Mouse (Mus musculus) natural killer cell, adult 2 months (primary cell): ENCODE measurements at regions not wholly inside any gene's neighbourhood (a gene's known extent, or its start where the extent isn't known, plus 50 kb on each side); places are given as distances from the start of the nearest gene placed in this dataset.
A peak's percentile ranks its signal among the peaks of the same experiment; 100 is the strongest.

ENCODE experiments used
- DNase-seq, 2 experiments: peaks; one replicate each; pipeline ENCODE4 v3.0.0; 2022; ENCODE audit warnings: low spot score in 2 of 2

DNA sequence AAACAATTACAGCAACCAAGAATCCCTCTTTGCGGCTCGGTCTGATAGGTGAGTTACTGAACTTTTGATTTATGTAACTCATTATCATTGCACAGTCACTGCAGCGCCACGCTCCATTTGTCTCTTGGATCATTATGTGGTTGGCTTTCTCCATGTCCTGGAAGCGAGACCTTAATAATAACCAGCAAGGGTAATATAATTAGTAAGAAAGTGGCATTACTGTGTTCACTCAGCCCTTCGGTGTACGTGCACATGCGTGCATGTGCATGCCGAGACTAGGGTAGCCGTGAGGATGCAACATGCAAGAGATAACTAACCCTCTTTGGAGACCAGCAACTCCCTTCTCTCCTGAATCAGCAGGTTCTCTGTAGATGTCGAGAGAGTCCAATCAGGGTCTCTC, 114.9 kb upstream of the Camk1g start:
- no peak for DNase-seq

DNA sequence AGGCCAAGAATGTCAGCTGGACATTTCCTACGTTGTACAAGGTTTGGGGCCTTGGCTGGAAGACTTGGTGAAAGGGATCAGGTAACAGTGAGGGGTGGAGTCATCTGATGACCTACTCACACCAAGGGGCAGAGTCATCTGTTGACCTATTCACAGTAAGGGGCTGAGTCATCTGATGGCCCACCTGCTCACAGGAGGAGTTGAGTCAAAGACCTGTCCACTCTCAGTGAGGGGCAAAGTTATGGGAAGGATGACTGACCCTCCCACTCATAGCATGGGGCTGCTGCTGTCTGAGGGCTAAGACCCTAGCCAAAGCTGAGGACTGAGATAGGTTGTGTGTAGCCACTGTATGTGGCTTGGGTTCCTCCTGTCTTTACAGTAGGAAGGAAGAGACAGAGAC, 107.2 kb upstream of the Camk1g start:
- no peak for DNase-seq

DNA sequence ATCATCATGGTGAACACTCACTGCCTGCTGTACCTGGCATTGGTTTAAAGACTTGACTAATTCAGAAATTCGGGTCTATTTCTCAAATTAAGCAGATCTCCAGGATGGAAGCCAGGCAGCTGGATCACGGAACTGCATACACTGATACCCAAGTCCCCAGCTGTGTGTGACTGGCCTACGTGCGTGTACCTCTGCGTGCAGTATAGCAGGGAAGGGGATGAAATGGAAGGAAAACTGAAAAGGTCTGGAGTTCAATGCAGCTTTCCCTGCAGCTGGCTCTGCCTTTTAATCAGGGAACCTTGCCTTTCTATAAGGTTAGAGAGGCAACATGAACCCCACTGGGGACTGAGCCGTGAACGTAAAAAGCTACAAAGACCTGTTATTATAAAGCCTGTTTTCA, 106.7 kb upstream of the Camk1g start:
- DNase-seq, result no peak

DNA sequence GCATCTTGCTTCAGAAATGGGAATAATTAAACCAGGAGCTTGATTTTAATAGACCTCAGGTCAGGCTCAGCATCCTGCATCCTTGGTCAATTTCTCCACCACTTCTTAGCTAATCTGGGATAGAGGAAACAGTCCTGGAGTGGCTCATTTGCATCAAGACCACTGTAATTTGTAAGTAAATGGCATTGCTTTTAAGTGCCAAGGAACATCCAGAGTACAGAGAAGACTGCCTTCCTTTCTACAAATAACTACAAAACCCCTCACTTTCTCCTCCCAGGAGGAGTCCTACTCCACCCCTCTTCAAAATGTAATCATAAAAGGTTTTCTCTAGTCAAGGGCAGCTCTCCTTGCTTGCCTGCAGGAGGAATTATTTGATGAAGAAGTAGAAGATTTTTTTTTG, 96.2 kb upstream of the Camk1g start:
- DNase-seq, result no peak

DNA sequence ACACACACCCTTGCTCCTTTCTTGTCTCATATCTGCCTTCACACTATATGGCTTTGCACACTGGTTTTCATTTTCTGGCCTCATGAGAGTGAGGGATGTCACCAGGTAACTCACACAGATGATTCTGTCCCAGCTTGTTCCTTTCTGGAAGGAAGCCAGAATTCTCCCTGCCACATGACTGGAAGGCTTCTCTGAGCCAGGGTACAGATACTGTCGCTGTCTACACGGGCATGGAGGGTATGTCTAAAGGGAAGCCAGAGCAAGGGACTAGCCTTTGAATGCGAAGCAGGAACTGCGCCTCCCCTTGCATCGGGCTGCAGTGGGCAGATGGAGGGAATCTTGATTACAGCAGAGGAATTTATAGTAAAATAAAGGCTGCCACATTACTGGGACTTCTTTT, 89.6 kb upstream of the Camk1g start:
- no peak for DNase-seq

DNA sequence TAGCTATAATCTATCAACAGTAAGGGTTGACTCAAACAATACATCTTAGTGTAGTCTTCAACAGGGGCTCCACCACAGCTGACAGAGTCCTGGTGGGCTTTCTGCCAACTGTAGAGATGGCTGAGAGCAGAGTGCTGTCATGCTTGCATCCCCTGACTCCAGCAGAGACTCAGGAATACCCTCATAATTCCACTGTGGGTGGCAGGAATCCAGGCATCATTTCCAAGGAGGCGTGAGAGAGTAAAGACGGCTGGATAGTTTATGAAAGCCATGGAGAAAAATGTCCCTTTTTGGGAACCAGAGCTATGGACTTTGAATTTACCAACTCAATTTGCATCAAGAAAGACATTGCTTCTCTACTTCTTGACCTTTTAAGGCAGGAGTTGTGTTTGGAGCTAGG, 87.8 kb upstream of the Camk1g start:
- DNase-seq, result no peak

DNA sequence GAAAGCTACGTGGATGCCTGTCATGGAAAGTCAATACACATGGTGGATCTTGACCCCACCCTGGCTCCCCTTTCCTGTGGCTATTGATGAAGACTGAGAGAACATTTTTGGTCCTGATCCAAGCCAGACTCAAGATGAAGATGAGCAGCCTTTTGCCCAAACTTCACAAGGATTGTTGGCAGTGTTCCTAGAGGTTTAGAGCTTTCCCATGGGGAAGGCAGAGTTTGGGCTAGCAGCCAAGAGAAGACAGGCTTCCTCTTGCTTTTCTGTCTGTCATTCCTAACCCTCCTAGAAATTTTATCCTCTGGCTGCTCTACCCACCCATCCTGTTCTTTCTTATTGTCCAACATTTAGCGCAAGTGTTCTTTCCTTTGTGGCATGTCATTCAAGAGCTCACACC, 83.6 kb upstream of the Camk1g start:
- no peak for DNase-seq

DNA sequence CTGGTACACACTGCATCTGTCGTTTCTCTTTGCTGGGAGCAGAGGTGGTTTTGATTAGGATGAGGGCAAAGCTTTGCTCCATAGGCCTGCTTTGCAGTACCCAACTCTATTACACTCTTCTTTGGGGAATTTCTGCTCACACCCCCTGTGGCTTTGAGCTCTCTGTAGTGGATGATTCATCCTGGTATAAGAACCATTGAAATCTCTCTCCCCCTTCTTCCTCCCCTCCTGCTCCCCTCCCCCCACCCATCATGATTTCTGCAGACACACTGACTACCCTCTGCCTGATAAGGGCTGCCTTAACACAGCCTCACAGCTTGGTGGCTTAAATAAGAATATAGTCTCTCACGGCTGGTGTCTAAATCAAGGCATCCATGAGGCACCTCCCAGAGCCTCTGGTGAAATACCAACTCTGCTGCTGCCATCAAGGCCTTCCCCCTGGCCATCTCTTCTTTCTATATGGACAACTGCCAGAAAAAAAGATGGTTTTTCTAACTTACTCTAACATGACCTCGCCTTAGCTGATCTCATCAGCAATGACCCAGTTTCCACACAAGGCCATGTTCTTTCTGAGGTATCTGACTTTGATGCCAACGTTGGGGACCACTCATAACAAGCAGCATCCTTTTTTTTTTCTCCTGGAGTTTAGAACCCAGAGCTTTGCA, 81.5 kb upstream of the Camk1g start:
- DNase-seq, result no peak

DNA sequence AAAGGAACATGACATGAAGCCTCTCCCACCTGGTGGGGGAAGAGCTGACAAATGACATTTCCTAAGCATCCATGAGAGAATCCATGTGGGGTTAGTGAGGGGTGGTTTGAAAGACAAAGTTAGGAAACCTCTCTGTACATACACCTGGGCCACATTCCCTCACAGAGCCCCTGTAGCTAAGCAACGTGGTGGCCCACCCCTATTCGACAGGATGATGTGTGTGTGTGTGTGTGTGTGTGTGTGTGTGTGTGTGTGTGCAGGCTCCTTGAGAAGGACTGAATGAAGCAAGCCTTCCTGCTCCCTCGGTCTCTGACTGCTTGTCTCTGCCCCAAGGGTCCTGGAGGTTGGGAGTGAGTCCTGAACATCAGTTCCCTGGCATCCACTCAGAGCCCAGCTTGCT, 80.7 kb upstream of the Camk1g start:
- DNase-seq, result no peak

DNA sequence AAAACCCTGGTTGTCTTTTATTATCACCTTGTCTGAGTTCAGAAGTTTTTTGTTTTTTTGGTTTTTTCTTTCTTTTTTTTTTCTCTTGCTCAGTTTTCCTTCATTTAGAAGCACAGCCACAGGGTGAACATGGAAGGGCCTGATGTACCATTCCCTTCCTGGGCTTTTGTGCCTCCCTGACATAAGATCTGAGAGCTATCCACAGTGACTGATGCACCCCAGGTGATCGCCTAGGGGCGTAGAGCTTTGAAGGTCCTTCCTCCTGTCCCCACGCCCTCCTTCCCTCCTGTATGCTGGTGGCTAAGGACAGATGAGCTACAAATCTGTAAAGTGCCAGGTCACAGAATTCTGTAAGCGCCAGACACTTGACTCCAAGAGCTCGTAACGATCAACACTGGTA, 80.1 kb upstream of the Camk1g start:
- DNase-seq, result no peak

DNA sequence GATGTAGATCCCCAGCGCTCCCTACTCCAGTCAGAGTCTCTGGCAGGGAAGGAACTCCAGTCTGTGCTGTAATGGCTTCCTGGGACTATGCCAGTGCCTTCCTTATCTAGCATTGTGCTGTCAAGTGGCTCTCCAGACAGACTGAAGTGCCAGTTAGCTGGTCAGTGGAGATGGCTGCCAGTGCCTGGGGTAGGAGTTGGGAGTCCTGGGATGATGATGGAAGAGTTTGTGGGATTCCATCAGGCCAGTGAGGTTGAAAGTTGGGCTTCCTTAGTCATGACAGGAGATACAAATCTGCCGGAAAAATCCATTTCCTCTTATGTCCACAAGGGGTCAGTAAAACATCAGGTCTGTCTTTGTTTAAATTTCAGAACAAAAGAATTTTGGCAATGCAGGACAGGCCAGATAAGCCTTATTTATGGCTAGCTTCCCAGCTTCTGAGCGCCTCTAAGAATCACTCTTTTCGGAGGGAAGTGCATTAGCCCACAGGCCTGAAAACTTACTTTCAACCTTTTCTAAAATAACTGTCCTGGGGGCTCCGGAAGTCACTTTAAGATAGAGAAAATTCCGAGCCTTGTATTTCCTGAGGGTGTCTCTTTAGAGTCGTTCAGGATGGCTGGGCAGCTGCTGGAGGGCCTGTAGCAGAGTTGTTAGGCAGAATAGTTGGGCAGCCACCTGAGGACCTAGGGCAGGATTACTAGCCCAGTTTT, 79.5 kb upstream of the Camk1g start:
- peak in 1 of 2 experiments; percentile 5 for DNase-seq

DNA sequence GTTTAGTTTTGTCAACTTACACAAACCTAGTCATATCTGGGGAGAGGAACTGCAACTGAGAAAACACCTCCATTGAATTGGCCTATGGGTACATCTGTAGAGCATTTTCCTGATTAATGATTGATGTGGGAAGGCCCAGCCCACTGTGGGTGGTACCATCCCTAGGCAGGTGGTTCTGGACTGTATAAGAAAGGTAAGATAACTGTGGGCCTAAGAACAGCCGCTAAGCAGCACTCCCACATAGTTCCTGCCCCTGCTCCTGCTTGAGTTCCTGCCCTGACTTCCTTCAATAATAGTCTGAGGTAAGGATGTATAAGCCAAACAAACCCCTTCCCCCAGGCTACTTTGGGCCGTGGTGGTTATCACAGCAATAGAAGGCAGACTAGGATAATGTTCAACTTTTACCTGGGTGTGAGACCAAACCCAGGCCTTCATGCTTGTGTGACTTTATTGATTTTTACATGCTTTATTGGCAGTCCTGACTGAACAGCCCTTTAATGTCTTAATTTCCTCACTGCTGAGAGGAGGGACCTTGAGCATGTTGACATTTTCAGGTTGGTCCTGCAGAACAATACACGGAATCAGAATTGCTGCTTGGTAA, 78.8 kb upstream of the Camk1g start:
- DNase-seq, result no peak

DNA sequence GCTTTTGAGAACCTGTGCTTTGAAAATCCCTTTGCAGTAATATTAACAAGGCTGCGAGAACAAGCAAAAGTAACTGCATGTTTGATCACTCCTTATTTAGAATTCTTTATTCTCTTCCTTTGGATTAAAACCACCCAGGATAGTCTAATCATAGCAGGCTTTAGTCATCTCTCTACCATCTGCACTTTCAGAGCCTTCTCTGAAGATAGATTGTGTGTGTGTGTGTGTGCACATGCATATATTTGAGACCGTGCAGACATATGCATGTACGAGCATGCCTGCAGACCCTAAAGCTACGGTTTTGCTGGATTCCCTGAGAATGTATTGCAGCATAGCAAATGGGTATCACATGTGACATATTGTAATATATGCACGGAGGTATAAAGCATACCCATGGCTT, 77.5 kb upstream of the Camk1g start:
- no peak for DNase-seq

DNA sequence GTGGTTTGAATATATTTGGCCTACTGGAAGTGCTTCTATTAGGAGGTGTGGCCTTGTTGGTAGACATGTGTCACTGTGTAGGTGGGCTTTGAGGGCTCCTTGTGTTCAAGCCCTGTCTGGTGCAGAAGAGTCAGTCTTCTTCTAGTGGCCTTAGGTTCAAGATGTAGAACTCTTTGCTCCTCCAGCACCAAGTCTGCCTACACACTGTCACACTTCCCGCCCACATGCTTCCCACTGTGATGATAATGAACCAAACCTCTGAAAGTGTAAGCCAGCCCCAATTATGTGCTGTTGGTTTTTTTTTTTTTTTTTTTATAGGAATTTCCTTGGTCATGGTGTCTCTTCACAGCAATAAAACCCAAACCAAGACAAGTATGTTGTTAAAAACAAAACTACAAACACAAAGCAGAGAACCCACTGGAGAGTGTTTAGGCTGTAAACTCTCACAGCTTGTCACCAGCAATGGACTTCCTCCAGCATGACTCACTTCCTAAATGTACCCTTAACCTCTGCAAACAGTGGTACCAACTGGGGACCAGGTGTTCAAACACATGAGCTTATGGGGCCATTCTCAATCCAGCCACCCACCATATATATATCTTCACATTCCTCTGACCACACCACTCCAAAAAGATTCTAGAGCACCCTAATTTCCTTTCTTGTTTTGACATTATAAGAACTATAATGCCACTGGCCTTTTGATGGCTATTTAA, 74.0 kb upstream of the Camk1g start:
- peak in 1 of 2 experiments; percentile 31 for DNase-seq

DNA sequence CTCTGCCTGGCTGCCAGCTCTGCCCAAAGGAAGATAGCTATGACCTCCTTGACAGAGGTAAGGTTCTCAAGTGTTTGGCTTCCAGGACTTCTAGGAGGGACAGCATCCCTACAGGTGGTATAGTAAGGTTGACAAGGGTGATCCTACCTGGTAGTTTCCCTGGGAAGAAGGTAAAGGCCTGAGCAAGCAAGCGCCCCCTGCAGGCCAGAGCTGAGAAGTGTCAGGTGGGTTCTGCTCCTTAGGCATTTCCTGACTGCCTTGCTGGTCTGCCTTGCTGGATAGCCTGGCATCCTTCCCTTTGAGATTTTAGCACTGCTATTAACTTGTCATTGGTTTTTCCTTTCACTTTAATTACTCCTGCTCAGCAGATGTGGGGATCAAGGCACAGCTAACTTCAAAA, 70.4 kb upstream of the Camk1g start:
- no peak for DNase-seq

DNA sequence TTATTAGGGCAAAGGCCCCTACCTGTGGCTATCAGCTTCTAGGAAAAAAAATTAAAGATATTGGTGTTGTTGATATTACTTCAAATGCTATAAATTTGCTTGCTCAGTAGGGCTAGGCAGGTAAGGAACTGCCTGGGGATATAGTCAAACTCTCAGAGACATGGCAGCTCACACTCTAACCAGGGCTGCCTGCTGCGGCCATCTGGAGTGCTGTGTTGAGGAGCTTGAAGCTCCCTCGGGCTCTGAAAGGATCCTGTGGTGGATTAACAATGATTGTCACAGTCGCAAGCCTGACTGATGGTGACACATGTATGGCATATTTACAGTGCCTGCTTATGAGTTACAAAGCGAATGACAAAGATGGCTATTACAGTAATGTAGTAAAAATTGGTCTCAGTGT, 64.2 kb upstream of the Camk1g start:
- no peak for DNase-seq

DNA sequence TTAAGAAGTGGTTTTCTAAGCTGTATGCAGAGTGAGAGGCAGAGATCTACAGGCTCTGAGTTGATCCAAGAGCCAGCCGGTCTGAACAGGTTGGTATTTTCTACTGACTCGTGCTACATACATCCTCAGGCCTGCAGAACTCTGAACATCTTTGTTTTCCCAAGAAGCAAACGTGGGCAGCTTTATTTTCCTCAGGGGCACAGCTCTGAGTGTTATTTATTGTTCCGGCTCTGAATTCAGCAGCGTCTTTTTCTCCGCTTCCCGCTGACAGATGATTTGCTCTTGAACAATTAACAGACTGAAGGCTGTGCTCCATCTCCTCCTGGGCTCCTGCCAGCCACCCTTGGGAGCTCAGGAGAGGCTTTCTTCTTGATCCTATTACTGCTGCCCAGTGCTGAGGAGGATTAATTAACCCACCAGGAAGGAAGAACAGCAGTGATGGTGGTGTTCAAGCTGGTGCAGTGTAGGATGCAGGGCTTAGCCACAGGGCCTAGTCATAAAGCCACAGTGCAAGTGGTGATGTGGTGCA, 63.5 kb upstream of the Camk1g start:
- no peak for DNase-seq

DNA sequence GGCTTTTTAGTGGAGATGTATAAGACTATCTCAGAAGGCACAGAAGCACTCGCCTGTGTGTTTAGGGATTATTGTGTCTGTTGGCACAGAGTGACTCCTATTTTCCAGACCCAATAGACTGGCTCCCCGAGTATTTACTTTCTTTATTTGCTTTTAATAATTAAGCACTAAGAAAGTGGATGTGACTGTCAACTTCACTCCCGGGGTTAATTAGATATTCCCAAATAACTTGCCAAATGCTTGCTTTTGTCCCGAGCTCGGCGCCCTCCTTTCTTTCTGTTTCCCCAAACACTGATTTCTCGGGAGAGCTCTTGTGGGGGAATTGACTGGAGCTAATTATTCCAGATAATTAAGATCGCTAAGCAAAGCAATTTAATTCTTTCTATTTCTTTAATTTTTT, 60.1 kb upstream of the Camk1g start:
- no peak for DNase-seq

DNA sequence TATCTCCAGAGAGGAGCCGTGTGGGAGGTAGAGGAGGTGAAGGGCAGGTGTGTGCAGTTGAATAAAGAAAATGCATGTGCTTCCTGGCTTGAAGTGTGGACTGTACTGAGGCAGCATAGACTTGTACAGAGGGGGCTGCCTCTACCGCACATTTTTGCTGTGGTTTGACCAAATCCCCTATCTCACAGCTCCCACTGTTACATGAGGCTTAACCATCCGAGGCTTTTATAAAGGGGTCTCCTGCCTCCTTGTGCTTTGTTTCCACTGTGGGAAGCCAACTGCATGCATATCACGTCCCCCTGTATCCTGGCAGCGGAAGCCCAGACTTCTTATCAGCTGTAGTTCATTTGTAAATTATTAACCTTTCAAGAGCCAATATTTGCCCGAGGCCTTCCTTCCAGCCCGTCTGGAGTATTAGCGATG, 53.6 kb upstream of the Camk1g start:
- DNase-seq, result no peak

DNA sequence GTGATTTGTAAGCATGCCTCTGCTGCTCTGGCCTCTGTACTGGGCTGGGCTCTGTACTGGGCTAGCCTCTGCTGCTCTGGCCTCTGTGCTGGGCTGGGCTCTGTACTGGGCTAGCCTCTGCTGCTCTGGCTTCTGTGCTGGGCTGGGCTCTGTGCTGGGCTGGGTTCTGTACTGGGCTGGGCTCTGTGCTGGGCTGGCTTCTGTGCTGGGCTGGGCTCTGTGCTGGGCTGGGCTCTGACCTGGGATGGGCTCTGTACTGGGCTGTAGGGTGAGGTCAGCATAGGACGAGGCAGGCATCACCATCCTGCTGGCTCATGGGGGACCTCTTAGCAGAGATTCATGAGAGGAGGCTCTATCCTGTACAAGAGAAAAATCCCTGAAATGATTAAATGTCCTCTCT, 52.8 kb upstream of the Camk1g start:
- no peak for DNase-seq

DNA sequence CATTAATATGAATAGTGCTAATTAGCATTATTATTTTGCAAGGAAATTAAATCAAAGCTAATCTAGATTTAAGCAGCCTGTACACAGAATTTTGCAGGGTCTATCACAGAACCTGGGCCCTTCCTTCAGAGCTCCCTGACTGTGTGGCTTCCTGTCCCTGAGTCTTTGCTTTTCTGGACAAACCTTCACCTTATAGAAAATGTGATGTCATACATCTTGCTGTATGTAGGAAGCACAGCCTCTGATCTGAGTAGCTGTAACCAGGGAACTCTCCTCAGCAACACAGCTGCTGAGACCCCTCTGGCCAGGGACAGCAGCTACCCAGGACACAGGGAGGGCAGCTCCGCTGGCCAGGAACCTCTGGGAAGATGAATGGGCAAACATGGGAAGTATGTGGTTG, 51.7 kb upstream of the Camk1g start:
- DNase-seq, result no peak

DNA sequence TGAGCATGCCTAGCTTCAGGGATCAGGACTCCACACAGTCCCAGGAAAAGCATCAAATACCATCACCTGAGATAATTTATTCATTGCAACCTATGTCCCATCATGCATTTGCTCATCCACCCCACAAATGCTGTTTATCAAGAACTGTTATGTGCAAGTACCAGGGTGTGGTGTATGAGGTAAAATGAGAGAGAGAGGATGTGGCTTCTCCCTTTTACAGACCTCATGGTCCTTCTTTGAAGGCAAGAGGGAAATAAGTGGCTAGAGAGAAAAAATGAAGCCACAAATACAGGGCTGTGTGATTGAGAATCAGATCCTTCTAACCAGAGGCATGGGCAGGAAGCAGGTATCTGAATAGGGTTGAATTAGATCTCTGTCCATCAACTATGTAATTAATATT, 51.3 kb upstream of the Camk1g start:
- peak; percentile 2 to 5 for DNase-seq
